Mouse (Mus musculus) forebrain, embryonic 15.5 days (tissue): Measurements from ENCODE around the gene Rbm42. TPM values are rescaled to one million over a fixed set of nuclear protein-coding genes. Genes with fewer than 3 reads are reported as not detected.

Source experiments
- ATAC-seq: fragments of 200-750 bp; cut with Nextera tagmentation; replicated peaks from 2 replicates; pipeline ENCODE4 v1.8.0; 2017; ENCODE audit warnings: mild to moderate bottlenecking, moderate TSS enrichment, moderate library complexity
- H3K27ac ChIP-seq: fragments of 300-500 bp; sonication (generic); replicated peaks from 2 replicates; pipeline ENCODE4 v1.5.1; 2015; ENCODE audit warnings: mild to moderate bottlenecking, inconsistent platforms
- H3K27me3 ChIP-seq: fragments of 300-500 bp; sonication (generic); 2 replicates; pipeline ENCODE4 v1.6.1; 2015; ENCODE audit warnings: inconsistent platforms
- H3K36me3 ChIP-seq: fragments of 300-500 bp; sonication (generic); 2 replicates; pipeline ENCODE4 v1.6.1; 2015; ENCODE audit warnings: mild to moderate bottlenecking, inconsistent platforms
- H3K4me1 ChIP-seq: fragments of 300-500 bp; sonication (generic); 2 replicates; pipeline ENCODE4 v1.6.1; 2015; ENCODE audit warnings: inconsistent platforms
- H3K4me2 ChIP-seq: fragments of 300-500 bp; sonication (generic); replicated peaks from 2 replicates; pipeline ENCODE4 v1.6.1; 2015; ENCODE audit warnings: mild to moderate bottlenecking, inconsistent platforms
- H3K4me3 ChIP-seq: fragments of 300-500 bp; sonication (generic); 2 replicates; pipeline ENCODE4 v1.5.1; 2015; ENCODE audit warnings: mild to moderate bottlenecking, inconsistent platforms
- H3K9ac ChIP-seq: fragments of 300-500 bp; sonication (generic); replicated peaks from 2 replicates; pipeline ENCODE4 v1.6.1; 2015; ENCODE audit warnings: mild to moderate bottlenecking, inconsistent platforms
- H3K9me3 ChIP-seq: fragments of 300-500 bp; sonication (generic); 2 replicates; pipeline ENCODE4 v1.6.1; 2016; ENCODE audit warnings: inconsistent platforms
- WGBS: fragments of 180-500 bp; shearing (Covaris S2); methylation state at CpG from one replicate; pipeline ENCODE4 v1.1.7; 2015; ENCODE audit warnings: mixed read lengths; 5-methylcytosine and 5-hydroxymethylcytosine counted together
- polyA plus RNA-seq: library from polyadenylated mRNA; unstranded; fragments of >200 nt; fragmentation: Nextera tagmentation; extraction: Ambion mirVana; gene quantifications from 2 replicates; pipeline ENCODE4 v1.2.1, GENCODE M21; 2015

Gene Rbm42
- polyA plus RNA-seq: 167 and 169 TPM in 2 replicates

DNA sequence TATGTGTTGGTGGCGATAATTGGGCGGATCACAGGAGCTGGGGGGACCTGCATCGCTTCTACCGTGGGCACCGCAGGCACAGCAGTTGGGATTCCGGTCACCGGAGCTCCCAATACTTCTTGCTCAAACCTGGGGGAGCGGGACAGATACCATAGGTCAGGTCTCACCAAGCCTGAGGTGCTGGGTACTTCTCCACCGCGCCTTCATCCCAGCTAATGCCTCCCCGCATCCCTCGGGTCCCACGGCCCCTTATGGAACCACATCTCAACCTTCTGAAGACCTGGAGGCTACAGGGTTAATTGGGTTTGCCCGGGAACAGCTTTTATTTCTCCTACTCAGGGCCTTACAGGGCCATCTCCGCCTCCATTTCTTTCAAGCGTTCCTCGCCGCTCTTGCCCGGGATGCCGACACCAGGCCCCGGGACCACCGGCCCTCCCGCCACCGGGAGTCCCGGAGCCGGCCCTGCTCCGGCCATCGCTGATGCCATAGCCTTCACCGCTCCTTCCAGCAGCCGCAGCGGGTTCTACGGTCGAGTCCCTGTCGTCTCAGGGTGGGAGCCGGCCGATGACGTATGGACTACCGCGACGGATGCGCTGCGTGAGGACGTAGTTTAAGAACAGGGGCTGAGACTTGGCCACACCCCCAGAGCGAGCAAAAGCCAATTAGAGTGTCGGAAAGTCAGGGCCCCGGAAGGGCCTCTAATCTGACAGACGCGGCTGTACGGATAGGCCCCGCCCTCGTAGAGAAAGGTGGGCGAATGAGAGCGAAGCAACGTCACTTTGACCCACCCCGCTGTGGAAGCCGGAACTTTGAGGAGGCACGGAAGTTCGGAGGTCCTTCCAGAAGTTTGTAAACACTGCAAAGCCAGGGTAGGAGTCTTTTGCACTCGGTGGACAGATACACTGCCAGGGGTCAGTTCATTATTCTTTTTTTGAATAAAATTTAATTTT is at the start of gene Rbm42:
Gene Rbm42 (minus strand): TSS at position 727 of the 950 bp plus-strand sequence.
- no peaks in the 10 kb centered on the region for H3K9me3 ChIP-seq
- peak; percentile 99 for ATAC-seq
- 2% methylated on average over 59 of the region's 59 CpGs for WGBS
- no peaks in the 10 kb centered on the region for H3K27me3 ChIP-seq
- peaks cover 43% of the 10 kb centered on the region for H3K36me3 ChIP-seq
- peak within 1 kb of the TSS; percentile 90 for H3K9ac ChIP-seq
- peak within 1 kb of the TSS; percentile 92 for H3K4me2 ChIP-seq
- peak within 1 kb of the TSS; percentile 74 for H3K27ac ChIP-seq
- peak within 1 kb of the TSS; percentile 69 for H3K4me3 ChIP-seq
- H3K4me1 ChIP-seq: peaks cover 17% of the 10 kb centered on the region

DNA sequence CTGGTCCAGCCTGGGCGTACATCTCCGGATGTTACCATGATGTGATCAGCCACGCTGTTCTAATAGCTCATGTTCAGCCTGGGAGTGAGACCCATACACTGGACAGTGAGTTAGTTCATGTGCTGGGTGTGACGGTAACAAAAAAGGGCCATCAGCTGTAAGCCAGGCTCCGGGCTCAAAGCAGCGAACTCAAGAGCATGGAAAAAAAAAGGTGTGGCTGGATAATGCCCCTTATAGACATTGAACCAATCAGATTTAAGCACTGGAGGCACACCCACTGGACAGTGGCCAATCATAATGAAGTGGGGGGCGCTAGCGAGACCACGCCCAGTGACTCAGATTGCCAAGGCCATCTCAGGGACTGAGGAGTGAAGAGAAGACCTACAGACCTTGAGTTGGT is 48.5 kb upstream of the Rbm42 start, which contains the start of gene 2200002J24Rik:
Gene 2200002J24Rik (plus strand): TSS at position 338 of the 400 bp plus-strand sequence.
- H3K36me3 ChIP-seq: no peaks in the 10 kb centered on the region
- H3K27me3 ChIP-seq: no peaks in the 10 kb centered on the region
- ATAC-seq: no peak
- no peak within 1 kb of the TSS for H3K9ac ChIP-seq
- H3K27ac ChIP-seq: no peak within 1 kb of the TSS
- H3K4me1 ChIP-seq: no peaks in the 10 kb centered on the region
- H3K4me2 ChIP-seq: no peak within 1 kb of the TSS
- no peak within 1 kb of the TSS for H3K4me3 ChIP-seq
- H3K9me3 ChIP-seq: no peaks in the 10 kb centered on the region
- WGBS: 47% methylated on average over 9 of the region's 9 CpGs

DNA sequence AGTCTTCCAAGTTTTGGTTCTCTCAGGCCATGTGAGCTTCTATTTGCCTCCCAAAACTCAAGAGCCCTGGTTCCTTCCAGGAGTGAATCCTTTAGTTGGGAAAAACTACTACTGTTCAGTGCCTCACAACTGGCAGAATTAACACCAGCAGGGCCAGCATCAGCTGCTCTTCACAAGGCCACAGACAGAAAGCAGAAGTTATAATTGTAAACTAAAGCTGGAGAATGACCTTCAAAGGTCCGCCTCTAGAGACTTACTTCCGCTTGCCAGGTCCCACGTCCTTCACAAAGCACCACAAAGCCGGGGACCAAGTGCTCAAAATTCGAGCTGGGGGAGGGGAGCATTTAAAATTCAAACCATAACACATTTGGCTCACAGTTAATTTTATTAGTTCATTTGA is 48.0 kb upstream of the Rbm42 start:
- H3K9me3 ChIP-seq: no peaks in the 10 kb centered on the region
- 71% methylated on average over 5 of the region's 5 CpGs for WGBS

DNA sequence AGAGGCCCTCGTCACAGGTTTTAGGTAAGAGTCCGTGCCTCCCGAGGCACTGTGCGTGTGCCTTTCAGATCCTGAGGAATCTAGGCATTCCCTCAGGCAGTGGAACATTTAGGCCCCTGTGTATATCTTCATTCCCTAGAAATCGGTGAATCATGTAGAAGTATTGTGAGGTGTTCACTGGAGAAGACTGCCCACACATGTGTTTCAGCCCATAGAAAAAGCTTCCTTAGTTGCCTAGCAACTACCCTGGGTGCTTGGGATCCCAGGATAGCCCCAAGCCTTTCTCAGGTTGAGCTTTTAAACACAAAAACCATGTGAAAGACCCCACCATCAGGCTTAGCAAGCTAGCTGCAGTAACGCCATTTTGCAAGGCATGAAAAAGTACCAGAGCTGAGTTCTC is 38.2 kb upstream of the Rbm42 start:
- no peak overlapping the region for H3K4me3 ChIP-seq
- no peaks in the 10 kb centered on the region for H3K4me1 ChIP-seq
- no peak overlapping the region for H3K9ac ChIP-seq
- no peak for ATAC-seq
- WGBS: 78% methylated on average over 6 of the region's 6 CpGs
- no peaks in the 10 kb centered on the region for H3K9me3 ChIP-seq
- no peak overlapping the region for H3K27ac ChIP-seq
- H3K36me3 ChIP-seq: no peaks in the 10 kb centered on the region
- H3K4me2 ChIP-seq: no peak overlapping the region
- H3K27me3 ChIP-seq: peaks cover 16% of the 10 kb centered on the region

More for the DNA sequence above, 48.0 kb upstream of the Rbm42 start:
- H3K27ac ChIP-seq: no peak overlapping the region
- H3K27me3 ChIP-seq: no peaks in the 10 kb centered on the region
- no peak for ATAC-seq
- no peak overlapping the region for H3K4me3 ChIP-seq
- no peak overlapping the region for H3K4me2 ChIP-seq
- H3K4me1 ChIP-seq: no peaks in the 10 kb centered on the region
- no peaks in the 10 kb centered on the region for H3K36me3 ChIP-seq
- no peak overlapping the region for H3K9ac ChIP-seq

DNA sequence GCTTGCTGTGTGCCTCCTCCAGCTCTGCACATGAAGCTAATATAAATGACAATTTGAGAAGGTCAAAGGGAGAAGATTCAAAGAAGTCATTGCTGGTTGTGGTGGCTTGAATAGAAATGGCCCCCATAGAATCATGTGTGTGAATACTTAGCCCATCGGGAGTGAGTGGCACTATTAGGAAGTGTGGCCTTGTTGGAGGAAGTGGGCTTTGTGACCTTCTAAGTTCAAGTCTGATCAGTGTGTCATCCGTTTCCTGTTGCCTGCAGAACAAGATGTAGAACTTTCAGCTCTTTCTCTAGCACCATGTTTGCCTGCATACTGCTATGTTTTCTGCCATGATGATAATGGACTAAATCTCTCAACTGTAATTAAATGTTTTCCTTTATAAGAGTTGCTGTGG is 33.3 kb upstream of the Rbm42 start:
- ATAC-seq: no peak
- Histone ChIP-seq H3K27me3 (peaks cover 20% of the 10 kb centered on the region), H3K4me3 (no peak overlapping the region), H3K36me3 (no peaks in the 10 kb centered on the region), H3K9me3 (no peaks in the 10 kb centered on the region), H3K9ac (no peak overlapping the region), H3K4me1 (no peaks in the 10 kb centered on the region), H3K4me2 (no peak overlapping the region), H3K27ac (no peak overlapping the region)
- 79% methylated on average over 2 of the region's 2 CpGs for WGBS

DNA sequence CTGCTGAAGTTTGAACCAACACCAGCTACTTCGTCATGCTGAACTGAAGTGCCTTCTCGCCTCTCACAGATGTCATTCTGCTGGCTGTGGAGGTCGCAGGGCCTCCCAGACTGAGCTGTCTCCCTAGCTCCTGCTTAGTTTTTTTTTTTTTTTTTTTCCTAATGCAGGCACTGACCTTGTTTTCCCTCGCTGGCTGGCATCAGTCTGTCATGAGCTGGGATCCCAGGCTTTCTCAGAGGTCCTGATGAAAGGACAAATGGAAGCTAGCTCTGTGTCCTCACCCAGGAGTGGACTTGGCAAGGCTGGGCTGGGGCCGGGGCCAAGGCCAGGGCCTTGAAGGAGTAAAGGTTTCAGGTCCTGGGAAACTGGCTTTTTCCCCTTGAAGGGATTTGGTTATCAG is 31.8 kb upstream of the Rbm42 start:
- Histone ChIP-seq H3K4me3 (no peak overlapping the region), H3K36me3 (no peaks in the 10 kb centered on the region), H3K27ac (no peak overlapping the region), H3K9me3 (no peaks in the 10 kb centered on the region), H3K9ac (no peak overlapping the region), H3K27me3 (peaks cover 7% of the 10 kb centered on the region), H3K4me1 (no peaks in the 10 kb centered on the region), H3K4me2 (no peak overlapping the region)
- ATAC-seq: no peak
- 73% methylated on average over 5 of the region's 5 CpGs for WGBS

DNA sequence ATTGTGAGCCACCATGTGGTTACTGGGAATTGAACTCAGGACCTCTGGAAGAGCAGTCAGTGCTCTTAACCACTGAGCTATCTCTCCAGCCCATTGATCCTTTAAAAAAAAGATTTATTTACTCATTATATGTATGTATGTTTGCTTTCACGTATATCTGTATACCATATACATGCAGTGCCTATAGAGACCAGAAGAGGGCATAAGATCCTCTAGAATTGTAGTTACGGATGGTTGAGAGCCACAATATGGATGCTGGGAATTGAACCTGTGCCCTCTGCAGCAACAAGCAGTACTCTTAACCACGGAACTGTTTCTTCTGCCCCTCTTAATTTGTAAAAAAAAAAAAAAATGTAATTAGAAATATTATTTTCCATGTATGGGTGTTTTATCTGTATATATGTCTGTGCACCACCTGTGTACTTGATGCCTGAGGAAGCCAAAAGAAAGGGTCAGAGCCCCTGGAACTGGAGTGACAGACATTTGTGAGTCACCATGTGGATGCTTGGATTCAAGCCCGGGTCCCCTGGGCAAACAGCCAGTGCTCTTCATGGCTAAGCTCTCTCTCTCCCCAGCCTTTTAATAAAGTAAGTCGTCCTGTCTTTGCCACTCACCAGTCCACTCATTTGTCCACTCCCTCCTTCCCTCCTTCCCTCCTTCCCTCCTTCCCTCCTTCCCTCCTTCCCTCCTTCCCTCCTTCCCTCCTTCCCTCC is 28.3 kb upstream of the Rbm42 start:
- Histone ChIP-seq H3K4me2 (no peak overlapping the region), H3K9ac (no peak overlapping the region), H3K27ac (no peak overlapping the region), H3K36me3 (no peaks in the 10 kb centered on the region), H3K4me3 (no peak overlapping the region), H3K27me3 (peaks cover 12% of the 10 kb centered on the region; the same call in 1 of the 2 replicates), H3K4me1 (no peaks in the 10 kb centered on the region), H3K9me3 (no peaks in the 10 kb centered on the region)
- WGBS: 52% methylated on average over 5 of the region's 5 CpGs
- no peak for ATAC-seq

DNA sequence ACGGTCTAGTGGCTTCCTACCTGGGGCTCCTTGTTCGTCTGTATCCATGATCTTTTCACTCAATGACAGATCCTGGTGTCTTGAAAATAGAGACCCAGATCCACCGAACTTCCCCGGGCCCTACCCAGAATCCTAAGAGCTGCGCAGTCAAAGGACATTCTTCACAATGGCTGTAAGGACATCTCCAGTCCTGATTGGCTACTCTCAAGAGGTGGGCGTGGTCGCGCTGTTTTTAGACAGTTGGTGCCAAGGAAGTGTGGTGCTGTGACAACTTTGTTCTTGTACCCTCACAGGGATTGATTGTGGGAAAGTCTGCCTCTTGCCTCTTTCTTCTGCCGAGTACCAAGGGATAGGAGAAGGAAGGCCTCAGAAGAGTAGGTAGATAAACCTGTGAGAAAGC is 21.4 kb upstream of the Rbm42 start, which contains the start of gene Pmis2:
Gene Pmis2 (minus strand): TSS at position 126 of the 400 bp plus-strand sequence.
- Histone ChIP-seq H3K36me3 (no peaks in the 10 kb centered on the region), H3K27ac (no peak within 1 kb of the TSS), H3K4me1 (no peaks in the 10 kb centered on the region), H3K27me3 (peaks cover 12% of the 10 kb centered on the region; the same call in 1 of the 2 replicates), H3K4me2 (no peak within 1 kb of the TSS), H3K9me3 (no peaks in the 10 kb centered on the region), H3K4me3 (no peak within 1 kb of the TSS), H3K9ac (no peak within 1 kb of the TSS)
- ATAC-seq: no peak
- 82% methylated on average over 9 of the region's 9 CpGs for WGBS

DNA sequence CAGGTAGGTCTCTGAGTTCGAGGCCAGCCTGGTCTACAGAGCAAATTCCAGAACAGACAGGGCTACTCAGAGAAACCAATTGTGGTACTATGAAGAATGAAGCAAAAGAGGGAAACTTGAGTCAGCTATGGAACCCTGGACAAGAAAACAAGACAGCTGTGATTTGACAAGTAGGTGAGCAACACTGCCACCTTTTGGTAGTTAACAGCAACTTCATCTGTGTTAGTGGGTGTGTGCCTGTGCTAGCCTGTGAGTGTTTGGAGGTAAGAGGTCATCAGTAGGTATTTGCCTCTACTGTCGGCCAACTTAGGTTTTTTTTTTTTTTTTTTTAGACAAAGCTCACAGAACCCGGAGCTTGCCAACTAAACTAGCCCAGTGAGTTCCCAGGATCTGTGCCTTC is 19.1 kb upstream of the Rbm42 start:
- 50% methylated on average over 3 of the region's 3 CpGs for WGBS
- no peak for ATAC-seq

DNA sequence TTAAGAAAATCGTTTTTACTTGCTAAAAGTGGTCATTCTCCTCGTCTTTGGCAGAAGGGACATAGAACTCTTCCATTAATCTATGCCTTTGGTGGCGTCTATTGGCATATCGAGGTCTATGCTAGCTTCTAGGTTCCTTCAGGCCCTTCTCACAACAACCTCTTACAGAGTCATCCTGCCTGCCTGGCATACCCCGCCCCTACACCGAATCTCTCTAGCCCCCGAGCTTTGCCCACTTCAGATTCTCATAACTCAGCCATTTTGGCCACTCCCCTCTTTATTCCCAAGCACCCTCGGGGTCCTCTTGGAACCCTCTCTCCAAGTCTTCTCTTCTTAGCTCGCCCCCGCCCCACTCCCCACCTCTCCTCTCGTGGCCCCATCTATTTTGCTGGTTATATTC is 15.2 kb upstream of the Rbm42 start:
- peak overlapping the region; percentile 81 for H3K27ac ChIP-seq
- peak overlapping the region; percentile 72 for H3K9ac ChIP-seq
- peaks cover 14% of the 10 kb centered on the region for H3K4me1 ChIP-seq
- H3K36me3 ChIP-seq: peaks cover 11% of the 10 kb centered on the region; the same call in 1 of the 2 replicates
- no peaks in the 10 kb centered on the region for H3K9me3 ChIP-seq
- WGBS: 10% methylated on average over 11 of the region's 11 CpGs
- peak overlapping the region; percentile 62 for H3K4me3 ChIP-seq
- ATAC-seq: peak; percentile 69
- peak overlapping the region; percentile 82 for H3K4me2 ChIP-seq
- H3K27me3 ChIP-seq: peaks cover 4% of the 10 kb centered on the region; the same call in 1 of the 2 replicates

More for the DNA sequence above, 19.1 kb upstream of the Rbm42 start:
- H3K9me3 ChIP-seq: no peaks in the 10 kb centered on the region
- no peak overlapping the region for H3K27ac ChIP-seq
- H3K4me2 ChIP-seq: no peak overlapping the region
- H3K9ac ChIP-seq: no peak overlapping the region
- no peak overlapping the region for H3K4me3 ChIP-seq
- peaks cover 10% of the 10 kb centered on the region for H3K4me1 ChIP-seq
- H3K36me3 ChIP-seq: no peaks in the 10 kb centered on the region
- H3K27me3 ChIP-seq: peaks cover 4% of the 10 kb centered on the region; the same call in 1 of the 2 replicates

DNA sequence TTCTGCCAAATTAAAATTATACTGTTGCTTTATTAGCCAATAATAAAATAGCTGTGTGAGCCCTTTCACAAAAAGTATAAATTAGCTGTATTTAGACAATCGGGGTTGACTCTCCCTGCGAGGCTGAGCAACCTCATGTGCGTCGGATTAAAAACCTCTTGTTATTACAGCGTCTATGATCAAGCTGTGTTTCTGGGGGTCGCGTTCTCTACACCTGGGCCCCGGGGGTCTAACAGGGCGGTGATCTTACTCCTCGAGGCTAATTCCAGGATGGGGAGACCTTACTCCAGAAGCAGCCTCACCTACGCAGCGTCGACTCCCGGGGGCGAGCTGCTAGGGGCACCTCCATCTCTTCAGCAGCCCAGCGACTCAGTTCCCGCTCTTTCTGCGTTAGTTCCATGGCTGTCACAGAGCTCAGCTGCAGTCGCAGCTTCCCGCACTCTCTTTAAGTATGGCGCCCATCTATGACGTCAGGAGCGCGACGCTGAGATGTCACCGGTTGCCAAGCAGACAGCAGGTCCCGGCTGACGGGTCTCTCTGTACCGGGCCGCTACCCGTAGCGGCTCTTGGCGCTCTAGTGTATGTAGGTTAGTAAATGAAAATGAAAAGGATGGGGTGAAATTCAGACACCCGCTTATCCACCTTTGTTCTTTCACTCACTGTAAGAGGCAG is 14.5 kb upstream of the Rbm42 start, which contains the start of gene Haus5:
Gene Haus5 (minus strand): TSS at position 466 of the 672 bp plus-strand sequence.
- peak within 1 kb of the TSS; percentile 81 for H3K27ac ChIP-seq
- H3K4me2 ChIP-seq: peak within 1 kb of the TSS; percentile 82
- peak within 1 kb of the TSS; percentile 62 for H3K4me3 ChIP-seq
- no peaks in the 10 kb centered on the region for H3K9me3 ChIP-seq
- under 1% methylated on average over 34 of the region's 34 CpGs for WGBS
- peaks cover 14% of the 10 kb centered on the region for H3K4me1 ChIP-seq
- H3K36me3 ChIP-seq: peaks cover 11% of the 10 kb centered on the region; the same call in 1 of the 2 replicates
- peak within 1 kb of the TSS; percentile 72 for H3K9ac ChIP-seq
- peak; percentile 96 for ATAC-seq
- H3K27me3 ChIP-seq: peaks cover 4% of the 10 kb centered on the region; the same call in 1 of the 2 replicates
